Mouse (Mus musculus) monocyte, adult 2 months (primary cell): ENCODE data around the gene Nxph4.

Experiments
- DNase-seq, 2 experiments: peaks; one replicate each; pipeline ENCODE4 v3.0.0; 2022; ENCODE audit warnings: low spot score in 2 of 2, low read depth in 1 of 2

Gene Nxph4

GRCm38 (mm10) chr10:127490160-127491127, 43.9 kb downstream of the Nxph4 start:
- no peak for DNase-seq

DNA sequence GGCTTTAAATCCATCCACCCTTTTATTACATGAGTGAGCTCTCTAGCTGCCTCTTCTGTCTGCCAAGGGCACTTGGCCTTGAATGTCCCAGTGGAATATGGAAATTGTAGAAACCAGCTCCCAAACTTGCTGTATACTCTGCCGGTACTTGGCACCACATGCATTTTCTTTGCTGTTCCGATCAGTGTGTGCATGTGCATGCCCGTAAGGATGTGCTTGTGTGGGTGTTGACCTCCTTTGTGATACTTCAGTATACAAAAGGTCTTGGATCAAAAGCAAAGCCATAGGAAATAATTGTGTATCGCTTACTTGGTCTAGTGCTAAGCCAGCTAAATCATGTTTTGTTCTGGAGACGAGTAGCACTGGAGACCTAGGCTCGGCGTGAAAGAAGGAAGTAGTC, 45.5 kb downstream of the Nxph4 start:
- no peak for DNase-seq

DNA sequence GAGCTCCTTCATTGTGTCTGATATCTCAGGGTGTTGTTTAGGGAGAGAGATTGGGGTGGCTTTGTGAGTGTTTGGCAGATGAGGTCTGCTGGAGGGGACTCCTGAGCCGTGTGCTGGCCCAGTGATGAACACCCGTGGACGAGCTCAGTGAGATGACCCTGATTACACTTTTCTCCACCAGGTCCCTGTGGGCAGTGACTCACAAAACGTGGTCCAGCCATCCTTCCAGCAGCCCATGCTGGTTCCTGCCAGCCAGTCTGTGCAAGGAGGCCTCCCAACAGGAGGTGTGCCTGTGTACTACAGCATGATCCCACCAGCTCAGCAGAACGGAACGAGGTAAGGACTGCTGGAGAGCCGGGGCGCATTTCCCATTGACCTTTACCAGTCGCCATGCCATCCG, 49.1 kb downstream of the Nxph4 start:
- DNase-seq: no peak

- DNase-seq: peak; percentile 61 to 63
Measured at GRCm38 (mm10) chr10:127480833-127481813, 53.2 kb downstream of the Nxph4 start.

DNA sequence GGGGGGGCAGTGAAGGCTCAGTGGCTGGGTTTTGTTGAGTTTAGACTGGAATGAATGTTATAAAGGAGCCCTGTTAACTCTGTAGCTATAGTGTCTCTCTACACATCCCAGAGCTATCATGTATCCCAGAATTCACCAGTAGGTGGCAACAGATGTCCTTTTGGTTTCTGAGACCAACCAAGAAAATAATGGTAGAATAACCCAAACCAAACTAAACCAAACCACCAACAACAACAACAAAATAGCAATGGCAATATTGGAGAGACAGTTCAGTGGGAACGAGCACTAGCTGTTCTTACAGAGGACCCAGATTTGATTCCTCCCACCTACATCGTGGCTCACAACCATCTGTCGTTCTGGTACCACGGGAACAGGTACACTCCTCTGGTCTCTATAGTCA, 55.2 kb downstream of the Nxph4 start:
- DNase-seq: no peak

DNA sequence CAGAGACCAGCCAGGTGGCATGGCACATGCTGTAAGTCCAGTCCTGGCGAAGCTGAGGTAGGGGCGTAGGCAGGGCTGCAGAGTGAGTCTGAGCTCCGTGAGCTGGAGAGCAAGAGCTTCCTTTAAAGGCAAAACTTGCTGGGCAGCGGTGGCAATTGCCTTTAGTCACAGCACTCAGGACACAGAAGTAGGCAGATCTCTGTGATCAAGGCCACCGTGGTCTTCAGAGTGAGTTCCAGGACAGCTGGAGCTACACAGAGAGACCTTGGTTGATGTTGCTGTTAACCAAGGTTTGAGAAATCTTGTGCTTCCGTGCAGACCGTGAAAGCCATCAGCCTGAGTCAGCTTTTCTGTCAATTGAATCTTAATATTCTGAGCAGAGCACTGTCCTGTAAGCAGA, 57.1 kb downstream of the Nxph4 start:
- no peak for DNase-seq

DNA sequence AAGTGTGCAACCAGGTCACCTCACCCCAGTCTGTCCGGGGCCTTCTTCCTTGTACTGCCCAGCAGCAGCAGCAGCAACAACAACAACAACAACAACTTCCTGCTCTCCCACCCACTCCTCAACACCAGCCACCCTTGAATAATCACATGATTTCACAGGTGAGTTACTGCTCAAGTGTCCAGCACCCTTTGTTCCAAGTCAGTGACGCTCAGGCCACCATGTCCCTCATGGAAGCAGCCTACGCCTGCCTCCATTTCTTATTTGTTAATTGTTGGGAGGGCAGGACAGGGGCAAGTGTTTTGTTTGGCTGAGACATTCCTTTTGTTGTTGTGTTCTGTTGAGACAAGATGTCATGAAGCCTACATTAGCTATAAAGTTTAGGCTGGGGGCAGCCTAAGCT, 57.8 kb downstream of the Nxph4 start:
- DNase-seq: no peak
